Mouse (Mus musculus) kidney, postnatal 36 days (tissue): Measurements from ENCODE around the gene Acat3.
A peak's percentile ranks its signal among the peaks of the same experiment; 100 is the strongest.
"Not testable (repeated sequence)": the region's sequence is repeated elsewhere in the genome, so short reads cannot be mapped to it uniquely, and the experiment has no call there.

Source experiments
- DNase-seq, 2 experiments: peaks; one replicate each; pipeline ENCODE4 v3.0.0; 2021 to 2022; ENCODE audit warnings: mixed read lengths in 2 of 2

Gene Acat3

GRCm38 (mm10) chr17:12940151-12940805 is at the start of gene Acat3:
Gene Acat3, minus strand, starts transcription at chr17:12940600.
- peak; percentile 45 to 54 for DNase-seq

- DNase-seq = peak; percentile 37 to 65
Measured at GRCm38 (mm10) chr17:12988096-12988495, 47.7 kb upstream of the Acat3 start.

- DNase-seq = no peak
Measured at GRCm38 (mm10) chr17:12983988-12984387, 43.6 kb upstream of the Acat3 start.

- DNase-seq = peak in 1 of 2 experiments; percentile 57
Measured at GRCm38 (mm10) chr17:12978546-12978945, 38.1 kb upstream of the Acat3 start.

GRCm38 (mm10) chr17:12973851-12974250 is 33.5 kb upstream of the Acat3 start:
- no peak for DNase-seq

- no peak for DNase-seq
Measured at GRCm38 (mm10) chr17:12967173-12967572, 26.8 kb upstream of the Acat3 start.

- DNase-seq = peak; percentile 31 to 63
Measured at GRCm38 (mm10) chr17:12963476-12963875, 23.1 kb upstream of the Acat3 start.

- peak; percentile 95 to 96 for DNase-seq
Measured at GRCm38 (mm10) chr17:12960331-12960873, 20.0 kb upstream of the Acat3 start, which contains the start of gene Acat2. Gene Acat2, minus strand, starts transcription at chr17:12960747.

GRCm38 (mm10) chr17:12959377-12959776 is 19.0 kb upstream of the Acat3 start:
- DNase-seq = not testable (repeated sequence)

- DNase-seq = peak; percentile 42 to 71
Measured at GRCm38 (mm10) chr17:12956664-12957063, 16.3 kb upstream of the Acat3 start.

GRCm38 (mm10) chr17:12949669-12950068 is 9.3 kb upstream of the Acat3 start:
- no peak for DNase-seq

- no peak for DNase-seq
Measured at GRCm38 (mm10) chr17:12942459-12943162, 2.2 kb upstream of the Acat3 start.

- DNase-seq = no peak
Measured at GRCm38 (mm10) chr17:12941543-12942260, 1.3 kb upstream of the Acat3 start.

- DNase-seq = not testable (repeated sequence)
Measured at GRCm38 (mm10) chr17:12939377-12940148, 837 bp downstream of the Acat3 start.

- no peak for DNase-seq
Measured at GRCm38 (mm10) chr17:12938077-12938476, 2.3 kb downstream of the Acat3 start.

- DNase-seq = peak in 1 of 2 experiments; percentile 18
Measured at GRCm38 (mm10) chr17:12937412-12937970, 2.9 kb downstream of the Acat3 start.

GRCm38 (mm10) chr17:12935719-12936118 is 4.7 kb downstream of the Acat3 start:
- DNase-seq = peak; percentile 28 to 83

- peak; percentile 43 to 44 for DNase-seq
Measured at GRCm38 (mm10) chr17:12931576-12931975, 8.8 kb downstream of the Acat3 start.

GRCm38 (mm10) chr17:12925703-12926180 is 14.7 kb downstream of the Acat3 start:
- DNase-seq = no peak

GRCm38 (mm10) chr17:12925001-12925400 is 15.4 kb downstream of the Acat3 start:
- DNase-seq = no peak

GRCm38 (mm10) chr17:12921073-12921472 is 19.3 kb downstream of the Acat3 start:
- DNase-seq = no peak
